Mouse (Mus musculus) intestine, embryonic 16.5 days (tissue): ENCODE measurements around the gene Olfr91. TPM values are rescaled to one million over a fixed set of nuclear protein-coding genes. Genes with fewer than 3 reads are reported as not detected.

Experiments
- ATAC-seq: fragments of 200-750 bp; cut with Nextera tagmentation; 2 replicates; pipeline ENCODE4 v1.8.0; 2017; ENCODE audit warnings: moderate TSS enrichment, moderate library complexity
- H3K27ac ChIP-seq: fragments of 300-500 bp; sonication (generic); 2 replicates; pipeline ENCODE4 v1.5.1; 2014; ENCODE audit warnings: mild to moderate bottlenecking, low read length
- H3K27me3 ChIP-seq: fragments of 300-500 bp; sonication (generic); replicated peaks from 2 replicates; pipeline ENCODE4 v1.6.1; 2014; ENCODE audit warnings: low read length, control low read depth, mixed read lengths; ENCODE audit not compliant: control insufficient read depth, insufficient read depth
- H3K36me3 ChIP-seq: fragments of 300-500 bp; sonication (generic); 2 replicates; pipeline ENCODE4 v1.6.1; 2014; ENCODE audit warnings: low read length, control low read depth; ENCODE audit not compliant: control insufficient read depth, insufficient read depth
- H3K4me1 ChIP-seq: fragments of 300-500 bp; sonication (generic); 2 replicates; pipeline ENCODE4 v1.6.1; 2014; ENCODE audit warnings: low read length, control low read depth, mixed read lengths; ENCODE audit not compliant: control insufficient read depth, insufficient read depth
- H3K4me2 ChIP-seq: fragments of 300-500 bp; sonication (generic); 2 replicates; pipeline ENCODE4 v1.6.1; 2014; ENCODE audit warnings: low read depth, low read length, control low read depth
- H3K4me3 ChIP-seq: fragments of 300-500 bp; sonication (generic); 2 replicates; pipeline ENCODE4 v1.5.1; 2014; ENCODE audit warnings: mild to moderate bottlenecking, low read length
- H3K9ac ChIP-seq: fragments of 300-500 bp; sonication (generic); 2 replicates; pipeline ENCODE4 v1.6.1; 2014; ENCODE audit warnings: low read depth, low read length
- H3K9me3 ChIP-seq: fragments of 300-500 bp; sonication (generic); 2 replicates; pipeline ENCODE4 v1.6.1; 2016; ENCODE audit warnings: low read length, control low read depth; ENCODE audit not compliant: control insufficient read depth
- whole genome bisulfite sequencing: fragments of 180-500 bp; shearing (Covaris S2); extraction: QIAGEN DNeasy Blood & Tissue Kit; methylation state at CpG from one replicate; pipeline ENCODE4 v1.1.7; 2014; 5-methylcytosine and 5-hydroxymethylcytosine counted together
- polyA plus RNA-seq: library from polyadenylated mRNA; unstranded; fragments of >200 nt; fragmentation: Nextera tagmentation; extraction: Ambion mirVana; gene quantifications from 2 replicates; pipeline ENCODE4 v1.2.1, GENCODE M21; 2015

Gene Olfr91
- polyA plus RNA-seq, 1 experiment from 2014 or later: not detected

GRCm38 (mm10) chr17:37048383-37048782 is 49.7 kb downstream of the Olfr91 start:
- H3K9ac ChIP-seq: no peak overlapping the region
- no peak for ATAC-seq
- H3K4me1 ChIP-seq: peaks cover 24% of the 10 kb centered on the region
- 71% methylated on average over 7 of the region's 7 CpGs for WGBS
- no peaks in the 10 kb centered on the region for H3K27me3 ChIP-seq
- H3K4me3 ChIP-seq: no peak overlapping the region
- H3K4me2 ChIP-seq: no peak overlapping the region
- no peaks in the 10 kb centered on the region for H3K9me3 ChIP-seq
- H3K27ac ChIP-seq: no peak overlapping the region
- no peaks in the 10 kb centered on the region for H3K36me3 ChIP-seq

GRCm38 (mm10) chr17:37047981-37048380 is 50.1 kb downstream of the Olfr91 start:
- no peak for ATAC-seq
- Histone ChIP-seq H3K4me3 (no peak overlapping the region), H3K36me3 (no peaks in the 10 kb centered on the region), H3K4me1 (peaks cover 24% of the 10 kb centered on the region), H3K27ac (no peak overlapping the region), H3K9me3 (no peaks in the 10 kb centered on the region), H3K4me2 (no peak overlapping the region), H3K27me3 (no peaks in the 10 kb centered on the region), H3K9ac (no peak overlapping the region)
- 32% methylated on average over 3 of the region's 3 CpGs for WGBS

- H3K4me1 ChIP-seq: peaks cover 24% of the 10 kb centered on the region
- H3K36me3 ChIP-seq: no peaks in the 10 kb centered on the region
- H3K9me3 ChIP-seq: no peaks in the 10 kb centered on the region
- H3K4me2 ChIP-seq: peak overlapping the region; percentile 95
- no peaks in the 10 kb centered on the region for H3K27me3 ChIP-seq
- no peak for ATAC-seq
- 26% methylated on average over 19 of the region's 19 CpGs for WGBS
- peak overlapping the region; percentile 34; the same call in 1 of the 2 replicates for H3K9ac ChIP-seq
- no peak overlapping the region for H3K27ac ChIP-seq
- peak overlapping the region; percentile 83 for H3K4me3 ChIP-seq
Observed at GRCm38 (mm10) chr17:37047332-37047976, 50.6 kb downstream of the Olfr91 start.

DNA sequence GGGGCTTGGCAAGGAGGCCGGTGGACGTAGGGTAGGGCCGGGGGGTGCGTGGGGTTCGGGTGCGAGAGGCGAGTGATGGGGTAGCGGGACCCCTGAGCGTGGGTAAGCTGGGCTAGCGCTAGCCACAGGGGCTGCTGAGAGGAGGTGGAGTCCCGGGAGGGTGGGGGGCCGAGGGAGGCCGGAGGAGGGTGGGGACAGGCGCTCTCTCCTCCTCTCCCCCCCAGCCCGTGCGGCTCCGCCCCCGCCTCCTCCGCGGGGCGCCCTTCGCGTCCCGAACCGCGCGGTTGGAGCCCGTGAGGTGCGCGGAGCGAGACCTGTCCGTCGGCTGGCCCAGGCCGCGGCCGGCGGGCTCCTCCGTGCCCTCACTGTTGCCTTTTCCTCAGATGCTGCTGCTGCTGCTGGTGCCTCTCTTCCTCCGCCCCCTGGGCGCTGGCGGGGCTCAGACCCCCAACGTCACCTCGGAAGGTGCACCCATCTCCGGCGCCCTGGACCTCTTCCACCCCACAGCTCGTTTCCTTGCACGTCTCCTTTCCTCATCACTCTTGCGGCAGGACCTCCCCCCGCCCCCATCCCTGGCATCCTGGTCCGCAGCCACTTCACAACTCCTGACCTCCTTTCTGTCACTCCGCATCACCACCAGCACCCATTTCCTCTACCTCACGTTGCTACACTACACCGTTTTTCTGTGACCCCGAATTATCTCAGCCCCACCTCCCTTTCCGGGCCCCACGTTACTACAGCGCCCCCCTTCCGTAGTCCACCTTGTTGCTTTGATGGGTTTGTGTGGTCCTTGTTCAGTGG is 51.6 kb downstream of the Olfr91 start:
- H3K9me3 ChIP-seq: no peaks in the 10 kb centered on the region
- peak overlapping the region; percentile 95 for H3K4me2 ChIP-seq
- peak; percentile 68 for ATAC-seq
- no peaks in the 10 kb centered on the region for H3K36me3 ChIP-seq
- WGBS: 1% methylated on average over 42 of the region's 58 CpGs
- peak overlapping the region; percentile 71 for H3K27ac ChIP-seq
- no peaks in the 10 kb centered on the region for H3K27me3 ChIP-seq
- peaks cover 24% of the 10 kb centered on the region for H3K4me1 ChIP-seq
- H3K9ac ChIP-seq: peak overlapping the region; percentile 90
- H3K4me3 ChIP-seq: peak overlapping the region; percentile 83

- peak within 1 kb of the TSS; percentile 71 for H3K27ac ChIP-seq
- peak; percentile 84 for ATAC-seq
- WGBS: under 1% methylated on average over 47 of the region's 55 CpGs
- no peaks in the 10 kb centered on the region for H3K9me3 ChIP-seq
- H3K4me1 ChIP-seq: peaks cover 19% of the 10 kb centered on the region
- peak within 1 kb of the TSS; percentile 95 for H3K4me2 ChIP-seq
- H3K36me3 ChIP-seq: no peaks in the 10 kb centered on the region
- H3K9ac ChIP-seq: peak within 1 kb of the TSS; percentile 90
- H3K27me3 ChIP-seq: no peaks in the 10 kb centered on the region
- H3K4me3 ChIP-seq: peak within 1 kb of the TSS; percentile 83
Observed at GRCm38 (mm10) chr17:37045611-37046311, 52.3 kb downstream of the Olfr91 start, which contains the start of gene Gabbr1. TSS of gene Gabbr1 (plus strand) at chr17:37045966.

- WGBS: 63% methylated on average over 7 of the region's 7 CpGs
- Histone ChIP-seq H3K4me3 (no peak overlapping the region; the same call in 1 of the 2 replicates), H3K27ac (0 out of 2 replicates have a peak overlapping the region, but pooled peaks have one; percentile 34)
Observed at GRCm38 (mm10) chr17:37044651-37045244, 53.3 kb downstream of the Olfr91 start.

More at GRCm38 (mm10) chr17:37044651-37045244, 53.3 kb downstream of the Olfr91 start:
- Histone ChIP-seq H3K9me3 (no peaks in the 10 kb centered on the region), H3K9ac (no peak overlapping the region), H3K27me3 (no peaks in the 10 kb centered on the region), H3K4me2 (peak overlapping the region; percentile 95; the same call in 1 of the 2 replicates), H3K36me3 (no peaks in the 10 kb centered on the region), H3K4me1 (peaks cover 17% of the 10 kb centered on the region)
- no peak for ATAC-seq

Other genes starting within 250 kb of the Olfr91 start
- gene Trim15, start 231.1 kb downstream of the Olfr91 start, polyA plus RNA-seq: 8.5 and 11.6 TPM in 2 replicates
- gene Trim10, start 228.7 kb downstream of the Olfr91 start, polyA plus RNA-seq: 3.3 and 5.7 TPM in 2 replicates
- gene Trim40, start 208.2 kb downstream of the Olfr91 start, polyA plus RNA-seq: 2.3 and 2.6 TPM in 2 replicates
- gene Trim31, start 200.2 kb downstream of the Olfr91 start, polyA plus RNA-seq: 63.1 and 69.7 TPM in 2 replicates
- gene Rnf39, start 155.4 kb downstream of the Olfr91 start, polyA plus RNA-seq: 1.8 and 2.4 TPM in 2 replicates
- 92.1 and 101 TPM in 2 replicates for gene Ppp1r11, start 146.5 kb downstream of the Olfr91 start, polyA plus RNA-seq
- gene Znrd1, start 139.7 kb downstream of the Olfr91 start, polyA plus RNA-seq: 68.5 and 72.2 TPM in 2 replicates
- 6.1 and 6.6 TPM in 2 replicates for gene Znrd1as, start 139.7 kb downstream of the Olfr91 start, polyA plus RNA-seq
- not detected in 2 replicates for gene 2410137M14Rik, start 117.0 kb downstream of the Olfr91 start, polyA plus RNA-seq
- 0.16 and 0.22 TPM in 2 replicates for gene H2-M5, start 108.7 kb downstream of the Olfr91 start, polyA plus RNA-seq
- gene Zfp57, start 97.1 kb downstream of the Olfr91 start, polyA plus RNA-seq: 41.3 and 43.2 TPM in 2 replicates
- not detected in 2 replicates for gene Mog, start 74.9 kb downstream of the Olfr91 start, polyA plus RNA-seq
- gene Gabbr1, start 52.3 kb downstream of the Olfr91 start, polyA plus RNA-seq: 5.4 and 6.2 TPM in 2 replicates
- not detected in 2 replicates for gene Olfr90, start 9.8 kb downstream of the Olfr91 start, polyA plus RNA-seq
- not detected in 2 replicates for gene Olfr92, start 21.8 kb upstream of the Olfr91 start, polyA plus RNA-seq
- not detected in 2 replicates for gene Olfr93, start 63.2 kb upstream of the Olfr91 start, polyA plus RNA-seq
- gene Ubd, start 95.6 kb upstream of the Olfr91 start, polyA plus RNA-seq: not detected in 2 replicates
- gene Olfr94, start 102.7 kb upstream of the Olfr91 start, polyA plus RNA-seq: not detected in 2 replicates
- not detected in 2 replicates for gene Olfr95, start 114.8 kb upstream of the Olfr91 start, polyA plus RNA-seq
- gene Olfr96, start 121.9 kb upstream of the Olfr91 start, polyA plus RNA-seq: not detected in 2 replicates
- gene Olfr97, start 139.1 kb upstream of the Olfr91 start, polyA plus RNA-seq: not detected in 2 replicates
- not detected in 2 replicates for gene Olfr98, start 165.5 kb upstream of the Olfr91 start, polyA plus RNA-seq
- 5.1 and 5.2 TPM in 2 replicates for gene H2-M3, start 171.9 kb upstream of the Olfr91 start, polyA plus RNA-seq
- 0.10 TPM in 1 of 2 replicates, not detected in the other for gene Olfr99, start 185.2 kb upstream of the Olfr91 start, polyA plus RNA-seq
- not detected in 2 replicates for gene Olfr101, start 206.0 kb upstream of the Olfr91 start, polyA plus RNA-seq
- not detected in 2 replicates for gene Olfr102, start 218.8 kb upstream of the Olfr91 start, polyA plus RNA-seq
- not detected in 2 replicates for gene Olfr103, start 241.4 kb upstream of the Olfr91 start, polyA plus RNA-seq